Mouse (Mus musculus) frontal cortex, adult (tissue): Measurements from ENCODE around the gene Macrod1.

Experiments
- ATAC-seq: cut with Nextera tagmentation; 2 replicates; pipeline ENCODE4 v1.9.2; 2017; ENCODE audit warnings: mild to moderate bottlenecking, moderate library complexity, mixed read lengths; ENCODE audit not compliant: low TSS enrichment

The Macrod1 gene

DNA sequence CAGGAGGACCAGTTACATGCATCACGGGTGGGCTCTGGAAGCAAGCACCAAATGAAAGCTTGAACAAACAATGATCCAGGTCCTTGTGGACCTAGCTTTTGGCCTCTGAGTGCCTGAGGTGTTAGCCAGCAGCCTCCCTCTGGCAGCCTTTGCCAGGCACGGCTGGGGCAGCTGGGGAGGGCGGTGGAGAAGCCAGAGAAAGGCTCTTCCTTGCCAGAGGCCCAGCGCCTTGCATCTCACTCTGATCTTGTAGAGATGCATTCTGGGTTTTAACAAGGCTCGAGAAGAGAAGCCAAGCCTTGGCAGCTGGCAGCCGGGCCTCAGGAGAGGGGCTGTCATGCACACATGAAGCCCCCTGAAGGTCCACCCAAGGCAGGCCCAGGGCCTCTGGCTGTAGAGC lies 83.8 kb downstream of the Macrod1 start:
- ATAC-seq = no peak

- peak; percentile 59 for ATAC-seq
Measured at GRCm38 (mm10) chr19:7140856-7141421, 84.3 kb downstream of the Macrod1 start.

- no peak for ATAC-seq
Measured at GRCm38 (mm10) chr19:7142207-7142915, 85.8 kb downstream of the Macrod1 start.

DNA sequence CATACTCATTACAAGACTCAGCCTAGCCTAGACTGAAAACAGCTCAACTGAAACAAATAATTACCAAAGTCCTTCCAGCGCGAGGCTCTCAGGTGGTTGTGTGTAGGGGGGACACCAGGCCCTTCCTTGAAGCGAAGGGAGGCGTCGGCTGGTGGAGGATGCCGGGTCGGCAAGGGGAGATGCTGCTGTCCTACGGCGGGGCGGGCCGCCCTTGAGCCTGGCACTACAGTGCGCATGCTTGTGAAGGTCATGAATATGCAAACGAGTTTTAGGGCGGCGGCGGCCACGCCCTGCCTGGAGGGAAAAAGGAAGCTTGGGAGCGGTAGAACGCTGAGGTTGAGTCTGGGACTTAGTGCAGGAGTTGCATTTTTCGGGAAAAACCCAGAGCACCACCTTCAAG lies 87.2 kb downstream of the Macrod1 start:
- ATAC-seq = peak; percentile 21; the same call in 1 of the 2 replicates

GRCm38 (mm10) chr19:7144458-7144857 lies 87.8 kb downstream of the Macrod1 start:
- ATAC-seq = no peak

DNA sequence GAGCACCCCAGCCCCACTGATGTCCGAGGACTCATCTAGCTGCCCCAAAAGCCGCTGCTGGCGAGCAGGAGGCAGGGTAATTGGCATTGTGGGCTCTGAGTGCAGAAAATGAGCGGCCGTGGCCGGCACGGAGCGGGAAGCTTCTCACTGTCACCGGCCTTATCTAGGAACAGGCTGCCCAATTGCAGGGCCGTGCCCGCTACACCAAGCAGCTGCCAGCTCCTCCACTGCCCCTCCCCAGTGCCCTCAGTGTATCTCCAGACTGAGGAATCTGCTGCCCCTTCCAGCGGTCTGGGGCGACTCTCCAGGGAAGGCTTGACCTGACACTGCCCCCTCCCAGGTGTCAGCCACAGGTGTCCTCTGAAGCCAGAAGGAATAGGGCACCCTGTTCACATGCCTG lies 89.8 kb downstream of the Macrod1 start:
- ATAC-seq = no peak

GRCm38 (mm10) chr19:7148096-7148495 lies 91.5 kb downstream of the Macrod1 start:
- ATAC-seq = peak; percentile 17; the same call in 1 of the 2 replicates

DNA sequence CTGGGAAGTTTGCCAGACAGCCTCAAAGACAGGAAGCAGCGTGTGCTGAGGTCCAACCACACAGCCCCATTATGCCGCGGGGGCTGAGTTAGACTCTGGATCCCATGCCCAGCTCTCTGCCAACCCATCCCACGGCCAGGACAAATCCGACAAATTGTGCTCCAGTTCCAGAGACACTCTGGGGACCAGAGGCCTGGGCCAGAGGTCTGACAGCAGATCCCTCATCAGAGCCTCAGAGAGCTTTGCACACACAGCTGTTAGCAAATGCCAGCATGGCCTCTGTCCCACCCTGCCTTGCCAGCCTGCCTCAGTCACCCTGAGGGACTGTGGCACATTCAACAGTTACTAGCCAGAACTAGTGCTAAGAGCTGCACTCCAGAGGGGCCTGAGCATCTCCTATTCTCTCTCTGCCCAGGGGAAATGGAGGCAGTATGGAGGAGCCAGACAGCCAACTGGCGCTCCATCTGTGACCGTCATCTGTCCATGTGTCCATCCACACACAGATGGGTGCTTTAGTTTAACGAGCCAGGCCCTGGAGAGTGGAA lies 92.0 kb downstream of the Macrod1 start:
- peak; percentile 28; the same call in 1 of the 2 replicates for ATAC-seq

GRCm38 (mm10) chr19:7149158-7149685 lies 92.6 kb downstream of the Macrod1 start:
- ATAC-seq = no peak

GRCm38 (mm10) chr19:7151300-7151926 lies 94.8 kb downstream of the Macrod1 start:
- no peak for ATAC-seq

DNA sequence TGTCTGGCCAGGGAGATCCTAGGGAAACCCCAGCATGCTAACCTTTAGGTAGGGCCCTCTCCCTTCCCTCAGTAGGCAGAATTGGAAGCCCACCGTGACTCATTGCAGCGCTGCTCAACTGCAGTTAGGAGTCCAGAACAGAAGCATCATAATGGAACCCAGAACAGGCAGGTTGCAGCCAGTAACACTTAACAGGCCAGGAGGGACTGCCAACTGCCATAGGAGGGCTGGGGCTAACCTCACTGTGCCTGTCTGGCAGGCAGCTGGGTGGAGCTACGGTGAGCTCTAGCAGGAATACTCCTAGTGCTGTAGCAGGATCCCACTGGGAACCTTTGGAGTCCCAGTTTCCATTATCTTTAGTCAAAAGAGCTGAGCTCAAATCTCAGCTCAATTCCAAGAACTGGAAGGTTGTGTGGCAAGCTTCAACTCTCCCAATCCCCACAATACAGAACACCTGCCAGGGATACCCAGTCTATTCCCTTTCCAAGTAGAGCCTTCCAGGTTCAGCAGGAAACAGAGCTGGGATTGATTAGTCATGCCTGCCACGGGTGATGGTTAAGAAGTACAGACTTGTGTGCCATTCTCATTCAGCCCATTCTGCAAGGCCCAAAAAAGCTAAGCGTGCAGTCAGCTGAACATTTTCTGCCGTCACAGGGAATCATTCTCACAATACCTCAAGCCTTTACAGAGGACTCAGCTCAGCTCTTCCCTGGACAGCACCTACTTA lies 95.5 kb downstream of the Macrod1 start:
- ATAC-seq = no peak

- ATAC-seq = peak; percentile 11; the same call in 1 of the 2 replicates
Measured at GRCm38 (mm10) chr19:7153232-7153631, 96.6 kb downstream of the Macrod1 start.

DNA sequence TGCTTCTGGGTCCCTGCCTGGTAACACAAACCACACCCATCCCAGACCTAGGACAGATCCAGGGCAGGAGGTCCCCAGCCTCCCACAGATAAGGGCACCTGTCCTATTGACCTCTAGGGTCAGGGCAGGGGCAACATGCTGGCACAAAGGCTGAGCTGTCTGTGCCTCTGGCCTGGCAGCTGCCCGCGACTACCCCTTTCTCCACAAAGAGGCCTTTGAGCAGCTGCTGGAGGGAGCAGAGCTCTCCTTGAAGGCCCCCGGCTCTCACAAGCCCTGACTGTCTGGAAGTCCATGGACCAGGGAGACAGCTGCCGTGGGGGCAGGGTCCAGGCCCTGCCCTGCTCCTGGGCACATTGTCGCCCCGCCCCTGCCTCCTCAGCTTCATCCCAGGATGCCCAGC lies 98.6 kb downstream of the Macrod1 start:
- no peak for ATAC-seq

- no peak for ATAC-seq
Measured at GRCm38 (mm10) chr19:7157734-7158133, 101.1 kb downstream of the Macrod1 start.

DNA sequence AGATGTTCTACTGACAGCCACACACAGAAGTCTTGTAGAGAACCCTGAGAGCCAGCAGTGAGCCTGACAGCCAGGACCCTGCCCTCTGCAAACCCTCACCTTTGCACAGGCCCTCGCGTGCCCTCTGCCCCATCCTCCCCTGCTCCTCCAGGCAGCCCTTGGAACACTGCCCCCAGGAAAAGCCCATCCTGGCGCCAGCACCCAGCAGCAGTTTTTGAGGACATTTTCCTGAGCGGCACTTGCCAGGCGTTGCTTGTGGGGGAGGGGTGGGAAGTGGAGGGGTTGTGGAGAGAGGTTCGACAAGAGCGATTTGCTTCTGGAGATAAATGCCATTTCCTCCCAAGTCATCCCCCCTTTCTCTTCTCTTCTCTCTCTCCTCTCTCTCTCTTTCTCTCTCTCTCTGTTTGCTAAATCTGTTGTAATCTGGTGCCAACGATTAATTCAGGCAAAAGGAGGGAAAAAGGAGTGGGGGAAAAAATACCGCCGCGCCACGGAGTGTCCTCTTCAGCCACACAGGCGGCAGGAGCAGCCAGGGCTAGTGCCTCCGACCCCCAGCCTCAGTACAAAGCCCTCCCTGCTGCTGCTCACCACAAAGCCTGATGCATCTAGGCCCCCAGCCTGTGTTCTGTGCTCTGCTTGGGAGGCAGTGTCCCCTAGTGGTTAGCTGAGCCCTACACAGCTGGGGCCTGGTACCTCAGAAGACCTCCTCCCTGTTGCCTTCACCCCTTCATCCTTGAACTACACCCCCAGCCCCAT lies 103.7 kb downstream of the Macrod1 start:
- ATAC-seq = peak; percentile 47; the same call in 1 of the 2 replicates

DNA sequence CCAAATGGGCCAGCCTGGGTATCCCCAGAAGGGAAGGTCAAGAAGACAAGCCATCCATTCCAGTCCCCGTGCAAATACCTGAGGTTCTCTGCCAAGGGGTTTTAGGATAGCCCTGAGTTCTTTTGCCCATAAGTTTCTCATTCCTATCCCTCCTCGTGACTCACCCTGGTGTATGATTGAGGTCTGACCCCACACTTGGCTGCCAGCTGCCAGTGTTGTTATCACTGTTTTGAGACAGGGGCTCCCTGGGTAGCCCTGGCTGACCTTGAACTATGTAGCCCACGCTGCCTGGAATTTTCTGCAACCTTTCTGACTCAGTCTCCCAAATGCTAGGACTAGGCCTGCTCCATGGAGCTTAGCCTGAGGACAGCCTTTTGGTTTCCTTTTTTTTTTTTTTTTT lies 104.5 kb downstream of the Macrod1 start:
- no peak for ATAC-seq

DNA sequence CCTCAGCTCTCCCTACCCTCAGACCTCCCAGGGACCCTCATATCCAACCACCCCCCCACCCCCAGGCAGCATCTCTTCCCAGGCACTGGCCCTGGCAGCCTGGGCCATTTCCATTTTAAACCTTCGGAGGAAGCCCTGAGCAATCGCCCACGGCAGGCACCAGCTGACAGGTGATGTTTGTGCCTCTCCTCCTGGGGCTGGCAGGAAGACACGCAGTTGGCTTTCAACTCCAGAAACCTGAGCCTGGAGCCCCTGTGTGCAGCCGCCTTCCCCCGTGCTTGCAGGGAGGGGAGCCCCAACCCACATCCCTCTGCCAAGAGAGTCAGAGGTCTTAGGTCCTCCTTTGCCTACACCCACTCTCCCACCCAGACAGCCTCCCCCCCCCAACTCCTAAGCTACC lies 107.6 kb downstream of the Macrod1 start:
- peak; percentile 48; the same call in 1 of the 2 replicates for ATAC-seq

DNA sequence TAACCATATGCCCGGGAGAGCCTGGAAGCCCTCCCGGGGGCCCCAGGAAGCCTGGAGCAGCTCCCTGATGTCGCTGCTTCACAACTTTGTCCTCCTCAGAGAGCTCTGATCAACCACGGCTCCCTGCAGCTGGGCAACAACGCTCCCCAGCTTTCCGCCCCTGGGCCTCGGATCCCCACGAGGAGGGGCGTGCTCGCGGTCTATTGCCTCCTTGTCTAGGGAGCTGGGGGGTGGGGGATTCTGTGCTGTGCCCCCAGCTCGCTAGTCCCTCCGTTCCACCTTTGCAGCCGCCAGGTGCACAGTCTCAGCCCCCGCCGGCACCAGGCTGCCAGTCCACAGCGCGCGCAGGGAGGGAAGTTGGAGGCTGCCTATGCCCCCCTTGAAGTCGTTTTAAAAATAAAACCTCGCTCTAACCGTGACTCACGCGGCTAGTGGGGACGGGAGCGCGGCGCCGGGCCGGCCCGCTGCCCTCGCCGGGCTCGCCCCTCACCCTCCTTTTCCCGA lies 108.3 kb downstream of the Macrod1 start:
- peak; percentile 35 for ATAC-seq

GRCm38 (mm10) chr19:7165509-7166199 lies 109.0 kb downstream of the Macrod1 start:
- ATAC-seq = no peak

DNA sequence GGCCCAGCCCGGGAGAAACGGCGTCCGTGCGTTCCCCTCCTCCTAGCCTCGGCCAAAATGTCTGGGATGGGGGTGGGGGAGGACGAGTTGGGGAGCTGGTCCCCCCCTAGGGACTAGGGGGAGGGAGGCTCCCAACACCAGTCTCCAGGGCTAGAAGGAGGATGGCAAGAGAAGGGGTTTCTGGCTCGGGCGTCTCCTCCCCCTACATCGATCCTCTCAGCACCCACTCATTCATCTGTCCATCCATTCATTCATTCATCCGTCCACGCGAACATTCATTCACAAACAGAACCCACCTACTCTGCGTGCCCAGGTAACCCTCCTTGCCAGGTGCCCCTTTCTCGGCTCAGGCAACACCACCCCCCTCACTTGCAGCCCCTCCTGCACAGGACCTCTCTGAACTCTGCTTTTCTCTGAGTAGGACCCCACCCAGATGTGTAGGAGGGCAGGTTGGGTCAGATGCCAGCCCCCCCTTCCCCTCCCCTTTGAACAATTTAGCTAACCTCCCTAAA lies 109.6 kb downstream of the Macrod1 start:
- ATAC-seq = no peak
